Comparison of ENCODE assay signal across 26 mouse cellular contexts in genomic region chr6:120777533-120777932, GRCm38 (mm10). TPM values are rescaled to one million over a fixed set of nuclear protein-coding genes. Genes with fewer than 3 reads are reported as not detected.
DNase-seq lines count a peak whose midpoint lies in the region; ATAC-seq and TF ChIP-seq lines count a peak whose summit lies in the region.
"Had no signal": no experiment of that assay in that cellular context is flagged by ENCODE, and none has a peak within 500 bp of the region (broad histone marks: within the 10 kb centered on the region; RNA-seq: fewer than 3 reads in every experiment).

No protein-coding gene starts in this region.

- H3K4me3 ChIP-seq in limb, embryonic 15.5 days: no peak overlapping the region
- no peak overlapping the region for H3K4me3 ChIP-seq in limb, embryonic 10.5 days
- no peak overlapping the region for H3K4me3 ChIP-seq in liver, postnatal 0 days (ENCODE audit: low read depth, low read length)
- H3K4me3 ChIP-seq: embryonic facial prominence, embryonic 10.5 days; embryonic facial prominence, embryonic 12.5 days; forebrain, embryonic 10.5 days; forebrain, embryonic 12.5 days had no signal

- DNase-seq in limb, embryonic 10.5 days (ENCODE audit: low spot score): no peak
- DNase-seq in liver, postnatal 0 days: no peak
- DNase-seq in liver: no peak
- DNase-seq in fat pad, adult 2 months (ENCODE audit: extremely low read depth, low read depth, low spot score): peak; percentile 50
- DNase-seq in right cerebral cortex, adult 2 months (ENCODE audit: low spot score in 2 of 2): no peak
- DNase-seq: adrenal gland, adult 8-10 months; adrenal gland, postnatal 14 days; adrenal gland, postnatal 36 days; B cell, adult 2 months; cerebellum, adult 11-12 months; cerebellum, adult 2 months; cerebellum, adult 9-10 months; cerebellum, postnatal 10 days; cerebellum, postnatal 25 days had no signal

- H3K27ac ChIP-seq in limb, embryonic 15.5 days: no peak overlapping the region
- H3K27ac ChIP-seq in limb, embryonic 10.5 days: no peak overlapping the region
- no peak overlapping the region for H3K27ac ChIP-seq in liver, postnatal 0 days (ENCODE audit: low read depth)
- H3K27ac ChIP-seq: embryonic facial prominence, embryonic 10.5 days; embryonic facial prominence, embryonic 12.5 days; forebrain, embryonic 10.5 days; forebrain, embryonic 12.5 days had no signal

- 0 out of 2 replicates have a peak, but pooled peaks cover 7% of the 10 kb centered on the region for H3K4me1 ChIP-seq in limb, embryonic 15.5 days
- H3K4me1 ChIP-seq in limb, embryonic 10.5 days: no peaks in the 10 kb centered on the region
- no peaks in the 10 kb centered on the region; the same call in 1 of the 2 replicates for H3K4me1 ChIP-seq in liver, postnatal 0 days (ENCODE audit: insufficient read depth)
- H3K4me1 ChIP-seq: embryonic facial prominence, embryonic 12.5 days had no signal

- no peaks in the 10 kb centered on the region for H3K36me3 ChIP-seq in limb, embryonic 15.5 days
- H3K36me3 ChIP-seq in limb, embryonic 10.5 days: peaks cover 12% of the 10 kb centered on the region; the same call in 1 of the 2 replicates
- no peaks in the 10 kb centered on the region for H3K36me3 ChIP-seq in liver, postnatal 0 days (replicated peaks; ENCODE audit: insufficient read depth, low read length)
- H3K36me3 ChIP-seq: embryonic facial prominence, embryonic 12.5 days; forebrain, embryonic 12.5 days had no signal

- no peak for TF ChIP-seq EP300 in liver, postnatal 0 days (IDR thresholded peaks at IDR 0.05; ENCODE audit: low read depth)

- 80% methylated on average over 9 of the region's 9 CpGs for WGBS in limb, embryonic 15.5 days
- 83% methylated on average over 9 of the region's 9 CpGs for WGBS in limb, embryonic 10.5 days
- 77% methylated on average over 9 of the region's 9 CpGs for WGBS in liver, postnatal 0 days (ENCODE audit: insufficient replicate concordance)

- peak; percentile 37; the same call in 1 of the 2 replicates for ATAC-seq in limb, embryonic 15.5 days (ENCODE audit: insufficient number of reproducible peaks, low FRiP score, low TSS enrichment, low read depth)
- ATAC-seq in liver, postnatal 0 days: peak; percentile 50
- ATAC-seq: activated CD4-positive, CD25-positive, alpha-beta regulatory T cell, adult 4 months; CD4-positive, CD25-positive, alpha-beta regulatory T cell, adult 4 months; forebrain, embryonic 14.5 days; forebrain, embryonic 16.5 days; Patski had no signal

- H3K4me2 ChIP-seq in limb, embryonic 15.5 days: no peak overlapping the region
- H3K4me2 ChIP-seq in liver, postnatal 0 days (ENCODE audit: low read depth, low read length): no peak overlapping the region
- H3K4me2 ChIP-seq: embryonic facial prominence, embryonic 12.5 days; forebrain, embryonic 12.5 days had no signal

- H3K27me3 ChIP-seq in limb, embryonic 15.5 days: no peaks in the 10 kb centered on the region
- H3K27me3 ChIP-seq in limb, embryonic 10.5 days (ENCODE audit: low read depth, poor library complexity, severe bottlenecking): no peaks in the 10 kb centered on the region
- no peaks in the 10 kb centered on the region for H3K27me3 ChIP-seq in liver, postnatal 0 days (ENCODE audit: insufficient read depth, low read length)
- H3K27me3 ChIP-seq: CH12.LX; embryonic facial prominence, embryonic 12.5 days; forebrain, embryonic 12.5 days; Patski had no signal

- no peaks in the 10 kb centered on the region for H3K9me3 ChIP-seq in limb, embryonic 15.5 days
- no peaks in the 10 kb centered on the region for H3K9me3 ChIP-seq in limb, embryonic 10.5 days (replicated peaks)
- no peaks in the 10 kb centered on the region for H3K9me3 ChIP-seq in liver, postnatal 0 days (ENCODE audit: low read length)
- H3K9me3 ChIP-seq: embryonic facial prominence, embryonic 10.5 days; embryonic facial prominence, embryonic 12.5 days; forebrain, embryonic 10.5 days; forebrain, embryonic 12.5 days; G1E had no signal

- H3K9ac ChIP-seq in limb, embryonic 15.5 days: no peak overlapping the region
- no peak overlapping the region for H3K9ac ChIP-seq in liver, postnatal 0 days (replicated peaks)
- H3K9ac ChIP-seq: embryonic facial prominence, embryonic 12.5 days; forebrain, embryonic 12.5 days had no signal

- no peak for TF ChIP-seq CTCF in liver, postnatal 0 days (IDR thresholded peaks at IDR 0.05; ENCODE audit: low read depth)

RNA-seq across cellular contexts. Expression of gene Slc25a18, which starts 4.2 kb away (rescaled TPM):
- polyA plus RNA-seq in limb, embryonic 15.5 days (2015; fragmentation: Nextera tagmentation; extraction: Ambion mirVana): 0.56 and 0.65 TPM in 2 replicates
- polyA plus RNA-seq in limb, embryonic 10.5 days (2016; fragmentation: Nextera tagmentation; extraction: Ambion mirVana): 0.08 and 0.19 TPM in 2 replicates
- 0.05 TPM in 1 of 2 replicates, not detected in the other for polyA plus RNA-seq in liver, postnatal 0 days (2015; fragmentation: Nextera tagmentation; extraction: Ambion mirVana)
- polyA plus RNA-seq: G1E had no signal

RNA-seq across cellular contexts. Expression of gene Atp6v1e1, which starts 45.1 kb away (rescaled TPM):
- 123 and 138 TPM in 2 replicates for polyA plus RNA-seq in limb, embryonic 15.5 days (2015; fragmentation: Nextera tagmentation; extraction: Ambion mirVana)
- polyA plus RNA-seq in limb, embryonic 10.5 days (2016; fragmentation: Nextera tagmentation; extraction: Ambion mirVana): 99.9 and 112 TPM in 2 replicates
- polyA plus RNA-seq in liver, postnatal 0 days (2015; fragmentation: Nextera tagmentation; extraction: Ambion mirVana): 193 and 199 TPM in 2 replicates

RNA-seq across cellular contexts. Expression of gene Bcl2l13, which starts 58.5 kb away (rescaled TPM):
- polyA plus RNA-seq in limb, embryonic 15.5 days (2015; fragmentation: Nextera tagmentation; extraction: Ambion mirVana): 25.3 and 27.8 TPM in 2 replicates
- 45.5 and 49.9 TPM in 2 replicates for polyA plus RNA-seq in limb, embryonic 10.5 days (2016; fragmentation: Nextera tagmentation; extraction: Ambion mirVana)
- 18.4 and 20.4 TPM in 2 replicates for polyA plus RNA-seq in liver, postnatal 0 days (2015; fragmentation: Nextera tagmentation; extraction: Ambion mirVana)
